In the genomic region with DNA sequence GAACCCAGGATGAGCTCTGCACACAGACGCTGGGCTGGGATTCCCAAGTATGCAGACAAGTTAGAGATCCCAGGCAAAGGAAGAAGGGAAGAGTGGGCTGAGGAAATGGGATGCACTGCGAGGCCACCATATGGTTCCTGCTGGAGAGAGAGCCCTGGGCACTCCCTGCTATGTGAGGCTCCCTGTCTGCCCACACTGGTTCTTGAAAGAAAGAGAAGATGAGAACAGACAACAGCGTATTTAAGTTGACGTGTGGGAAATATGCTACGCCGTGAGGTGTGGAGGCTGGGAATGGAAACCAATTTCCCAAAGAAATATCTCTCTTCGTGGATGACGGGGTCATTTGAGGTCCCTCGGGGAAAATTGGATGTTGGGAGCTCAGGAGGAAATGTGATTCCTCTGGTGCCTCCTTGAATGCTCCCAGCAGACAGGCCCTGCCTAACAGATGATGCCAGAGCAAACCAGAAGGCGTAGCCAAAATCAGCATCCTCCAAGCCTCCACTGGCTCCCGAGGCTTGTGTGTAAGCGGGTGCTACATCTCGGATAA, we compare ENCODE assay signal across 19 mouse cellular contexts. TPM values are rescaled to one million over a fixed set of nuclear protein-coding genes. Genes with fewer than 3 reads are reported as not detected.
DNase-seq lines count a peak whose midpoint lies in the region; ATAC-seq and TF ChIP-seq lines count a peak whose summit lies in the region.
"Had no signal": no experiment of that assay in that cellular context is flagged by ENCODE, and none has a peak within 500 bp of the region (broad histone marks: within the 10 kb centered on the region; RNA-seq: fewer than 3 reads in every experiment).

No protein-coding gene starts in this region.

- H3K9ac ChIP-seq in forebrain, embryonic 13.5 days = no peak overlapping the region
- H3K9ac ChIP-seq in neural tube, embryonic 11.5 days (ENCODE audit: low read length) = no peak overlapping the region
- no peak overlapping the region for H3K9ac ChIP-seq in neural tube, embryonic 15.5 days (replicated peaks)
- no peak overlapping the region for H3K9ac ChIP-seq in stomach, postnatal 0 days (ENCODE audit: low read length)
- H3K9ac ChIP-seq in kidney, embryonic 14.5 days (ENCODE audit: low read depth, low read length) = no peak overlapping the region
- H3K9ac ChIP-seq: heart, embryonic 13.5 days; intestine, embryonic 15.5 days; liver, embryonic 13.5 days had no signal

- no peaks in the 10 kb centered on the region for H3K36me3 ChIP-seq in forebrain, embryonic 10.5 days (replicated peaks)
- H3K36me3 ChIP-seq in forebrain, embryonic 13.5 days (ENCODE audit: poor library complexity, severe bottlenecking) = no peaks in the 10 kb centered on the region
- H3K36me3 ChIP-seq in neural tube, embryonic 11.5 days (ENCODE audit: control insufficient read depth, insufficient read depth, low read length) = no peaks in the 10 kb centered on the region
- no peaks in the 10 kb centered on the region for H3K36me3 ChIP-seq in neural tube, embryonic 15.5 days
- H3K36me3 ChIP-seq in stomach, postnatal 0 days (ENCODE audit: control insufficient read depth, insufficient read depth, low read length) = no peaks in the 10 kb centered on the region
- no peaks in the 10 kb centered on the region for H3K36me3 ChIP-seq in kidney, embryonic 14.5 days (ENCODE audit: control insufficient read depth, insufficient read depth, low read length)
- H3K36me3 ChIP-seq: heart, embryonic 13.5 days; hindbrain, embryonic 10.5 days; intestine, embryonic 15.5 days; liver, embryonic 13.5 days; midbrain, embryonic 10.5 days had no signal

- no peak overlapping the region for H3K4me2 ChIP-seq in forebrain, embryonic 13.5 days
- no peak overlapping the region for H3K4me2 ChIP-seq in neural tube, embryonic 11.5 days (ENCODE audit: low read depth)
- H3K4me2 ChIP-seq in neural tube, embryonic 15.5 days = no peak overlapping the region
- no peak overlapping the region for H3K4me2 ChIP-seq in stomach, postnatal 0 days (replicated peaks; ENCODE audit: low read depth)
- H3K4me2 ChIP-seq in kidney, embryonic 14.5 days (replicated peaks; ENCODE audit: low read depth, low read length) = no peak overlapping the region
- H3K4me2 ChIP-seq: heart, embryonic 13.5 days; intestine, embryonic 15.5 days; liver, embryonic 13.5 days had no signal

- no peak for ATAC-seq in forebrain, embryonic 13.5 days
- ATAC-seq in neural tube, embryonic 11.5 days (ENCODE audit: insufficient read depth, low FRiP score, low TSS enrichment) = no peak
- no peak for ATAC-seq in neural tube, embryonic 15.5 days (ENCODE audit: low FRiP score)
- ATAC-seq in stomach, postnatal 0 days (ENCODE audit: low FRiP score, low TSS enrichment) = no peak
- ATAC-seq in kidney, embryonic 14.5 days (ENCODE audit: low FRiP score, low TSS enrichment) = no peak
- ATAC-seq: intestine, embryonic 15.5 days had no signal

- no peaks in the 10 kb centered on the region for H3K9me3 ChIP-seq in forebrain, embryonic 10.5 days
- H3K9me3 ChIP-seq in forebrain, embryonic 13.5 days (replicated peaks) = no peaks in the 10 kb centered on the region
- no peaks in the 10 kb centered on the region for H3K9me3 ChIP-seq in neural tube, embryonic 11.5 days (ENCODE audit: control insufficient read depth, low read length)
- H3K9me3 ChIP-seq in neural tube, embryonic 15.5 days (replicated peaks) = no peaks in the 10 kb centered on the region
- H3K9me3 ChIP-seq in stomach, postnatal 0 days (ENCODE audit: control insufficient read depth, low read length) = no peaks in the 10 kb centered on the region
- H3K9me3 ChIP-seq in kidney, embryonic 14.5 days (ENCODE audit: control insufficient read depth, low read length) = no peaks in the 10 kb centered on the region
- H3K9me3 ChIP-seq: heart, embryonic 13.5 days; hindbrain, embryonic 10.5 days; intestine, embryonic 15.5 days; liver, embryonic 13.5 days; midbrain, embryonic 10.5 days had no signal

- H3K27ac ChIP-seq in forebrain, embryonic 10.5 days = no peak overlapping the region
- no peak overlapping the region for H3K27ac ChIP-seq in forebrain, embryonic 13.5 days
- no peak overlapping the region for H3K27ac ChIP-seq in neural tube, embryonic 11.5 days (ENCODE audit: low read depth, low read length)
- no peak overlapping the region for H3K27ac ChIP-seq in neural tube, embryonic 15.5 days (replicated peaks)
- H3K27ac ChIP-seq in stomach, postnatal 0 days (replicated peaks) = no peak overlapping the region
- H3K27ac ChIP-seq in kidney, embryonic 14.5 days (ENCODE audit: low read depth, low read length) = no peak overlapping the region
- H3K27ac ChIP-seq: heart, embryonic 13.5 days; hindbrain, embryonic 10.5 days; intestine, embryonic 15.5 days; kidney, postnatal 0 days; liver, embryonic 13.5 days; midbrain, embryonic 10.5 days had no signal

- DNase-seq in forebrain, embryonic 10.5 days (ENCODE audit: extremely low spot score, low spot score) = peak; percentile 3
- peak; percentile 14 for DNase-seq in neural tube, embryonic 11.5 days (ENCODE audit: low spot score)
- peak; percentile 31 to 95 for DNase-seq in left cerebral cortex, postnatal 25 days (ENCODE audit: low spot score in 2 of 2)
- peak; percentile 82 for DNase-seq in telencephalon, adult 2 months (ENCODE audit: low read depth, low spot score)
- no peak for DNase-seq in stomach, postnatal 0 days (ENCODE audit: low spot score)
- DNase-seq: cerebellum, adult 2 months; gastrocnemius, postnatal 25 days; liver, embryonic 13.5 days; lung, postnatal 10 days; thymus, postnatal 14 days had no signal

- TF ChIP-seq CTCF in stomach, postnatal 0 days (IDR thresholded peaks at IDR 0.05; ENCODE audit: low read depth) = no peak

- intact Hi-C loops in left cerebral cortex, postnatal 25 days (cut with DNase I) = loop anchor here (1.0 to 10.0 kb wide), 4 partner anchors 36 to 450 kb away; no protein-coding TSS in a partner anchor

- H3K4me3 ChIP-seq in forebrain, embryonic 10.5 days = no peak overlapping the region
- H3K4me3 ChIP-seq in forebrain, embryonic 13.5 days = no peak overlapping the region
- H3K4me3 ChIP-seq in neural tube, embryonic 11.5 days (ENCODE audit: low read depth, low read length) = no peak overlapping the region
- no peak overlapping the region for H3K4me3 ChIP-seq in neural tube, embryonic 15.5 days (replicated peaks)
- no peak overlapping the region for H3K4me3 ChIP-seq in stomach, postnatal 0 days (ENCODE audit: low read depth, low read length)
- H3K4me3 ChIP-seq in kidney, embryonic 14.5 days (ENCODE audit: low read length) = no peak overlapping the region
- H3K4me3 ChIP-seq: heart, embryonic 13.5 days; hindbrain, embryonic 10.5 days; intestine, embryonic 15.5 days; liver, embryonic 13.5 days; midbrain, embryonic 10.5 days; myocyte had no signal

- H3K27me3 ChIP-seq in forebrain, embryonic 10.5 days (ENCODE audit: poor library complexity, severe bottlenecking) = no peaks in the 10 kb centered on the region
- H3K27me3 ChIP-seq in forebrain, embryonic 13.5 days = no peaks in the 10 kb centered on the region
- H3K27me3 ChIP-seq in neural tube, embryonic 11.5 days (ENCODE audit: control insufficient read depth, insufficient read depth, low read length) = no peaks in the 10 kb centered on the region
- no peaks in the 10 kb centered on the region for H3K27me3 ChIP-seq in neural tube, embryonic 15.5 days (replicated peaks)
- no peaks in the 10 kb centered on the region for H3K27me3 ChIP-seq in stomach, postnatal 0 days (ENCODE audit: control insufficient read depth, insufficient read depth, low read length)
- no peaks in the 10 kb centered on the region for H3K27me3 ChIP-seq in kidney, embryonic 14.5 days (ENCODE audit: control insufficient read depth, insufficient read depth, low read length)
- H3K27me3 ChIP-seq: heart, embryonic 13.5 days; intestine, embryonic 15.5 days; liver, embryonic 13.5 days had no signal

- no peaks in the 10 kb centered on the region for H3K4me1 ChIP-seq in forebrain, embryonic 10.5 days
- H3K4me1 ChIP-seq in forebrain, embryonic 13.5 days = no peaks in the 10 kb centered on the region
- no peaks in the 10 kb centered on the region for H3K4me1 ChIP-seq in neural tube, embryonic 11.5 days (ENCODE audit: control insufficient read depth, insufficient read depth, low read length)
- peaks cover 10% of the 10 kb centered on the region for H3K4me1 ChIP-seq in neural tube, embryonic 15.5 days
- no peaks in the 10 kb centered on the region for H3K4me1 ChIP-seq in stomach, postnatal 0 days (replicated peaks; ENCODE audit: control insufficient read depth, insufficient read depth)
- H3K4me1 ChIP-seq in kidney, embryonic 14.5 days (ENCODE audit: control insufficient read depth, insufficient read depth, low read length) = no peaks in the 10 kb centered on the region
- H3K4me1 ChIP-seq: intestine, embryonic 15.5 days; liver, embryonic 13.5 days; midbrain, embryonic 10.5 days had no signal

- 91% methylated on average over 13 of the region's 13 CpGs for WGBS in forebrain, embryonic 10.5 days
- 83% methylated on average over 13 of the region's 13 CpGs for WGBS in forebrain, embryonic 13.5 days
- WGBS in neural tube, embryonic 11.5 days = 72% methylated on average over 13 of the region's 13 CpGs
- WGBS in neural tube, embryonic 15.5 days = 47% methylated on average over 13 of the region's 13 CpGs
- 77% methylated on average over 13 of the region's 13 CpGs for WGBS in stomach, postnatal 0 days
- 62% methylated on average over 13 of the region's 13 CpGs for WGBS in kidney, embryonic 14.5 days

- no peak for TF ChIP-seq EP300 in stomach, postnatal 0 days (optimal IDR thresholded peaks at IDR 0.05)

RNA-seq across cellular contexts. Expression of a gene that starts 58.1 kb away (rescaled TPM):
- polyA plus RNA-seq in forebrain, embryonic 10.5 days (2016; fragmentation: Nextera tagmentation; extraction: Ambion mirVana) = 0.31 and 0.40 TPM in 2 replicates
- 3.8 and 3.9 TPM in 2 replicates for polyA plus RNA-seq in forebrain, embryonic 13.5 days (2015; fragmentation: Nextera tagmentation; extraction: Ambion mirVana)
- 9.7 and 10.0 TPM in 2 replicates for polyA plus RNA-seq in neural tube, embryonic 11.5 days (2014; fragmentation: Nextera tagmentation; extraction: Ambion mirVana)
- polyA plus RNA-seq in neural tube, embryonic 15.5 days (2015; fragmentation: Nextera tagmentation; extraction: Ambion mirVana) = 16.6 and 18.8 TPM in 2 replicates
- 10 to 100 TPM; 80.1 to 80.6 TPM for total RNA-seq in left cerebral cortex, postnatal 25 days (2021)
- polyA plus RNA-seq in stomach, postnatal 0 days (2015; fragmentation: Nextera tagmentation; extraction: Ambion mirVana) = 0.82 and 1.1 TPM in 2 replicates
- 2.0 and 2.7 TPM in 2 replicates for polyA plus RNA-seq in kidney, embryonic 14.5 days (2014; fragmentation: Nextera tagmentation; extraction: Ambion mirVana)
